Mouse (Mus musculus): ENCODE data around the gene Grin2a. TPM values are rescaled to one million over a fixed set of nuclear protein-coding genes. Genes with fewer than 3 reads are reported as not detected.
A peak's percentile ranks its signal among the peaks of the same experiment; 100 is the strongest.

Grin2a gene
- total and polyA plus RNA-seq, 2 experiments: not detected

DNA sequence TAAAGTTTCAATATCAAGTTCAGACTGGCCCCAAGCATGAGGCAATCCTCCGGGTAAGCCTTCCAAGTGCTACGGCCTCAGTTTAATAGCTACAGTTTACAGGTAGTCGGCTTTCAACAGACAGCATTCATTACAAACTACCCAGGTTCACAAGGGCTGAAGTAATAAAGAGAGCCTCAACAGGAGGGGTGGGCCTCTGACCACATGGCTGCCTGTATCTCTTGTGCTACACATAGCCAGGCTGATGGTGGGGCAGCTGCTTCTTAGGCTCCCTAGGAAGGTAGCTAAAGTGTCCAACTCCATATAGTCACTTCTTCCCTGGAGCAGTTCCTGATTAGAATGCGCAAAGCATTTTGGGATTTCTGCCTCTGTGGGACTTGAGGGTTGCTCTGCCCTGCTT, 109.2 kb downstream of the Grin2a start:
- Histone ChIP-seq H3K9ac (ENCODE audit: low read depth, low read length) (no peak overlapping the region), H3K4me3 (ENCODE audit: insufficient read depth, low read depth, low read length) (no peak overlapping the region), H3K36me3 (ENCODE audit: control insufficient read depth, insufficient read depth, low read length) (no peaks in the 10 kb centered on the region), H3K27me3 (ENCODE audit: control insufficient read depth, insufficient read depth, low read length) (no peaks in the 10 kb centered on the region), H3K4me1 (ENCODE audit: control insufficient read depth, insufficient read depth, low read length) (no peaks in the 10 kb centered on the region), H3K79me2 (ENCODE audit: control insufficient read depth, insufficient read depth, low read length) (no peaks in the 10 kb centered on the region), H3K27ac (replicated peaks; ENCODE audit: insufficient read depth, low read depth, low read length) (no peak overlapping the region)
- no peak for TF ChIP-seq POLR2A (IDR thresholded peaks at IDR 0.05; ENCODE audit: extremely low read depth, insufficient read depth, low read length)
- TF ChIP-seq CTCF (IDR thresholded peaks at IDR 0.05; ENCODE audit: low read depth, low read length): no peak
- DNase-seq (ENCODE audit: extremely low read depth, low read depth, low spot score): no peak
- 87% methylated on average over 4 of the region's 4 CpGs for WGBS

DNA sequence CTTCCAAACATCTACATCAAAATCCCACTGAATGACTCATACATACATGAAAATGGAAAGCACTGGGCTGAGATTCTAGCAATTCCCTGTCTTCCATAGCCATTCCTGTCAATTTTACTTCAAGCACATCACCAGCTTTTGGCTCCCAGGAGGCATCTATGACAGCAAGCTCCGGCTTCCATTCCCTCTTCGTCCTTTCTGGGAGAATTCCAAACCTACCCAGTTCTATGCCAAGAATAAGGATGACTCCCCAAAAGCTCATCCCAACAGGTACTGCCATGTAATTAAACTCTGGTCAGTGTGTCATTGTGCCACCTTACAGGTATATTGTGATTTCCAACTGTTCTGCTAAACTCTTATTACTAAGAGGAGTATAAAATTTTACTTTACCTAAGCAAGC, 111.2 kb downstream of the Grin2a start:
- no peak for TF ChIP-seq CTCF (IDR thresholded peaks at IDR 0.05; ENCODE audit: low read depth, low read length)
- TF ChIP-seq POLR2A (IDR thresholded peaks at IDR 0.05; ENCODE audit: extremely low read depth, insufficient read depth, low read length): no peak
- 86% methylated on average over 2 of the region's 2 CpGs for WGBS
- DNase-seq (ENCODE audit: extremely low read depth, low read depth, low spot score): no peak
- Histone ChIP-seq H3K9ac (ENCODE audit: low read depth, low read length) (no peak overlapping the region), H3K4me1 (ENCODE audit: control insufficient read depth, insufficient read depth, low read length) (no peaks in the 10 kb centered on the region), H3K79me2 (ENCODE audit: control insufficient read depth, insufficient read depth, low read length) (no peaks in the 10 kb centered on the region), H3K27me3 (ENCODE audit: control insufficient read depth, insufficient read depth, low read length) (no peaks in the 10 kb centered on the region), H3K36me3 (ENCODE audit: control insufficient read depth, insufficient read depth, low read length) (no peaks in the 10 kb centered on the region), H3K27ac (replicated peaks; ENCODE audit: insufficient read depth, low read depth, low read length) (no peak overlapping the region), H3K4me3 (ENCODE audit: insufficient read depth, low read depth, low read length) (no peak overlapping the region)

DNA sequence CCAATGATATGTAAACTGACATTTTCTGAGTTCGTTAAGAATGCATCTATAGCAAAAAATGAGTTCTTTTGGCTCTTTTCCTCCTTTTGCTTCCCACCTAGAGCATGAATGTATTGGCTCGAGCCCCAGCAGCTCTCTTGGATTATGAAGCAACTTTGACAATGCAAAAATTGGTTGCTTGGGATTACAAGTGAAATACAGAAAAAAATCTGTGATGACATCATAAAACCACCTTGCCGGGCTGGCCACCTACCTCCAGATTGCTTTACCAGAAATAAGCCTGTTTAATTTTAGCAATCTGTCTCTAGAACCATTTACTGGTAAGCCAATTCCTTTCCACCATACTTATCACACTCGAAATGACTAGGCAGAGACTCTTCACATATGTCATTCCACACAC, 112.9 kb downstream of the Grin2a start:
- no peaks in the 10 kb centered on the region for H3K36me3 ChIP-seq (ENCODE audit: control insufficient read depth, insufficient read depth, low read length)
- DNase-seq (ENCODE audit: extremely low read depth, low read depth, low spot score): no peak
- no peaks in the 10 kb centered on the region for H3K27me3 ChIP-seq (ENCODE audit: control insufficient read depth, insufficient read depth, low read length)
- no peak overlapping the region for H3K27ac ChIP-seq (replicated peaks; ENCODE audit: insufficient read depth, low read depth, low read length)
- no peak overlapping the region for H3K4me3 ChIP-seq (ENCODE audit: insufficient read depth, low read depth, low read length)
- TF ChIP-seq CTCF (IDR thresholded peaks at IDR 0.05; ENCODE audit: low read depth, low read length): no peak
- TF ChIP-seq POLR2A (IDR thresholded peaks at IDR 0.05; ENCODE audit: extremely low read depth, insufficient read depth, low read length): no peak
- no peak overlapping the region for H3K9ac ChIP-seq (ENCODE audit: low read depth, low read length)
- no peaks in the 10 kb centered on the region for H3K4me1 ChIP-seq (ENCODE audit: control insufficient read depth, insufficient read depth, low read length)
- H3K79me2 ChIP-seq (ENCODE audit: control insufficient read depth, insufficient read depth, low read length): no peaks in the 10 kb centered on the region
- 69% methylated on average over 4 of the region's 4 CpGs for WGBS

DNA sequence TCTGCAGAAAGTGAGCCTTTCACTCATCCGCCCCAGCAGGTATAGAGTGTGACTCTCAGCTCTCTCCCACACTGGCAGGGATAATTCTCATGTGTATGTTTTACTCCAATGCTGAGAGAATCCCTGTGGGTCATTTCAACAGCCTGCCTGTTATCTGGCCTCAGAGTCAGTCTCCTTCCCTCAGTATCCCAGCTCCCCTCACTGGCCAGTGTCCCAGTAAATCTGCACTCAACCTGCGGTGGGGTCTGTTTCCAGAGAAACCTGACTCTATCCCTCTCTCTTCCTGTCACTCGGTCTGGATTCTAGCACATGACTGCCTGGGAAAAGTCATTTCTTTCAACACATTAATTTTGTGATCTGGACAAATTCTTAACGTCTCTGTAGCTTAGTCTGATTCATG, 122.4 kb downstream of the Grin2a start:
- no peak for DNase-seq (ENCODE audit: extremely low read depth, low read depth, low spot score)
- Histone ChIP-seq H3K27ac (replicated peaks; ENCODE audit: insufficient read depth, low read depth, low read length) (no peak overlapping the region), H3K36me3 (ENCODE audit: control insufficient read depth, insufficient read depth, low read length) (no peaks in the 10 kb centered on the region), H3K79me2 (ENCODE audit: control insufficient read depth, insufficient read depth, low read length) (no peaks in the 10 kb centered on the region), H3K4me1 (ENCODE audit: control insufficient read depth, insufficient read depth, low read length) (no peaks in the 10 kb centered on the region), H3K27me3 (ENCODE audit: control insufficient read depth, insufficient read depth, low read length) (no peaks in the 10 kb centered on the region), H3K4me3 (ENCODE audit: insufficient read depth, low read depth, low read length) (no peak overlapping the region), H3K9ac (ENCODE audit: low read depth, low read length) (no peak overlapping the region)
- TF ChIP-seq POLR2A (IDR thresholded peaks at IDR 0.05; ENCODE audit: extremely low read depth, insufficient read depth, low read length): no peak
- WGBS: 62% methylated on average over 4 of the region's 4 CpGs

DNA sequence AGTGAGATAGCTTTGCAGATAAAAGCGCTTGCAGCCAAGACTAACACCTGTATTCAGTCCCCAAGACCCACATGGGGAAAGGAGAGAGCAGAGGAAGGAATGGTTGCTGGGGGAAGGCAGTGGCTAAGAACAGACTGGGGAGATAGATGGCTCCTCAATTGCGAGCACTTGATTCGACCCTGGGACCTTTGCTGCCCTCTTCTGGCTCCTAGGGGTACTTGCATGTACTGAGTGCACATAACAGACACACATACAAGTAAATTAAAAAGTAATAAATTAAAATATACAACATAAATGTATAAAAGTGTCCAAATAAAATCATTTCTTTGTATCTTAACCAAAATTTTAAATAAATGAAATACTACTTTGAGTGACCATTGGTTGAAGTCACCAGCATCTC, 129.7 kb downstream of the Grin2a start:
- no peaks in the 10 kb centered on the region for H3K4me1 ChIP-seq (ENCODE audit: control insufficient read depth, insufficient read depth, low read length)
- no peak overlapping the region for H3K27ac ChIP-seq (replicated peaks; ENCODE audit: insufficient read depth, low read depth, low read length)
- no peak overlapping the region for H3K9ac ChIP-seq (ENCODE audit: low read depth, low read length)
- 73% methylated on average over 3 of the region's 3 CpGs for WGBS
- H3K36me3 ChIP-seq (ENCODE audit: control insufficient read depth, insufficient read depth, low read length): no peaks in the 10 kb centered on the region
- H3K4me3 ChIP-seq (ENCODE audit: insufficient read depth, low read depth, low read length): no peak overlapping the region
- TF ChIP-seq CTCF (IDR thresholded peaks at IDR 0.05; ENCODE audit: low read depth, low read length) (peak; percentile 41), POLR2A (IDR thresholded peaks at IDR 0.05; ENCODE audit: extremely low read depth, insufficient read depth, low read length) (no peak)
- H3K79me2 ChIP-seq (ENCODE audit: control insufficient read depth, insufficient read depth, low read length): no peaks in the 10 kb centered on the region
- H3K27me3 ChIP-seq (ENCODE audit: control insufficient read depth, insufficient read depth, low read length): no peaks in the 10 kb centered on the region
- DNase-seq (ENCODE audit: extremely low read depth, low read depth, low spot score): peak; percentile 12

DNA sequence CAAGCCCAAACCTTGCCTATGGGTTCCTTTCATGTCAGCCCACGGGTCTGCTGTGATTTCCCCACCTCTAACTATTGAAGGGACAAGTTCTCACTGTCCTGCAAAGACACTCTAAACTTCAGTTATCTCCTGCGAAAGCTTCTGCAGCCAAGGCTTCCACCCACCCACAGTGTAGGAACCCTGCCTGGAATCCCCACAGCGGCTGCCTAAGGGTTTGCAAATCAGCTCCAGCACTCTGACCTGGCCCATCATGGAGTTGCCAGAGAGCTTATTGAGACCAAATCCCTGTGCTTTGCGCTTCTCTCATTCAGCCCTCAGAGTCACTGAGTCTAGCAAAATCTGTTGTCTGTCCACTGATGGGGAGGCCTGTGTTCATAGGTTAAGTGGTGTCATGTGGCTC, 130.3 kb downstream of the Grin2a start:
- no peak overlapping the region for H3K27ac ChIP-seq (replicated peaks; ENCODE audit: insufficient read depth, low read depth, low read length)
- H3K27me3 ChIP-seq (ENCODE audit: control insufficient read depth, insufficient read depth, low read length): no peaks in the 10 kb centered on the region
- H3K4me3 ChIP-seq (ENCODE audit: insufficient read depth, low read depth, low read length): no peak overlapping the region
- DNase-seq (ENCODE audit: extremely low read depth, low read depth, low spot score): no peak
- no peak for TF ChIP-seq CTCF (IDR thresholded peaks at IDR 0.05; ENCODE audit: low read depth, low read length)
- TF ChIP-seq POLR2A (IDR thresholded peaks at IDR 0.05; ENCODE audit: extremely low read depth, insufficient read depth, low read length): no peak
- no peaks in the 10 kb centered on the region for H3K36me3 ChIP-seq (ENCODE audit: control insufficient read depth, insufficient read depth, low read length)
- 78% methylated on average over 4 of the region's 4 CpGs for WGBS
- no peak overlapping the region for H3K9ac ChIP-seq (ENCODE audit: low read depth, low read length)
- H3K79me2 ChIP-seq (ENCODE audit: control insufficient read depth, insufficient read depth, low read length): no peaks in the 10 kb centered on the region
- no peaks in the 10 kb centered on the region for H3K4me1 ChIP-seq (ENCODE audit: control insufficient read depth, insufficient read depth, low read length)

Measured in liver, adult 2 months (tissue).